Mouse (Mus musculus): ENCODE measurements around the gene Sdf2l1.

GRCm38 (mm10) chr16:17117309-17117799, 14.8 kb downstream of the Sdf2l1 start:
- no peak for TF ChIP-seq BHLHE40 (IDR thresholded peaks at IDR 0.05; ENCODE audit: borderline replicate concordance, low read depth, low read length)
- no peak for TF ChIP-seq CHD2 (IDR thresholded peaks at IDR 0.05; ENCODE audit: low read length)
- TF ChIP-seq CTCF (IDR thresholded peaks at IDR 0.05 in 2 of 3, conservative IDR thresholded peaks at IDR 0.05 in 1 of 3; ENCODE audit: control insufficient read depth in 1 of 3, insufficient read depth in 1 of 3, low read depth in 2 of 3, low read length in 3 of 3, poor library complexity in 1 of 3, severe bottlenecking in 1 of 3): no peak
- no peak for TF ChIP-seq MAFK (IDR thresholded peaks at IDR 0.05; ENCODE audit: borderline replicate concordance, low read depth, low read length)
- TF ChIP-seq ZC3H11A (IDR thresholded peaks at IDR 0.05; ENCODE audit: low read depth, low read length): no peak
- TF ChIP-seq GATA1 (IDR thresholded peaks at IDR 0.05; ENCODE audit: low read depth, low read length): no peak
- no peak for TF ChIP-seq ETS1 (IDR thresholded peaks at IDR 0.05; ENCODE audit: low read depth, low read length)
- no peak for TF ChIP-seq POLR2A (IDR thresholded peaks at IDR 0.05; ENCODE audit: control insufficient read depth in 1 of 2, insufficient read depth in 1 of 2, low read depth in 1 of 2, low read length in 2 of 2, poor library complexity in 1 of 2)
- TF ChIP-seq RCOR1 (IDR thresholded peaks at IDR 0.05; ENCODE audit: low read depth, low read length): no peak
- TF ChIP-seq MEF2A (IDR thresholded peaks at IDR 0.05; ENCODE audit: extremely low read depth, insufficient replicate concordance, low read depth, low read length, poor library complexity, severe bottlenecking): no peak
- no peak for TF ChIP-seq HCFC1 (IDR thresholded peaks at IDR 0.05; ENCODE audit: low read depth, low read length)
- no peak for TF ChIP-seq NRF1 (IDR thresholded peaks at IDR 0.05; ENCODE audit: insufficient read depth, low read depth, low read length, poor library complexity, severe bottlenecking)
- no peak for TF ChIP-seq RAD21 (IDR thresholded peaks at IDR 0.05; ENCODE audit: low read depth, low read length)
- TF ChIP-seq USF2 (IDR thresholded peaks at IDR 0.05; ENCODE audit: borderline replicate concordance in 1 of 2, insufficient read depth in 1 of 2, low read depth in 1 of 2, low read length in 2 of 2): no peak
